Mouse (Mus musculus) midbrain, postnatal 0 days (tissue): ENCODE measurements around the gene Tspan32. TPM values are rescaled to one million over a fixed set of nuclear protein-coding genes. Genes with fewer than 3 reads are reported as not detected.
A peak's percentile ranks its signal among the peaks of the same experiment; 100 is the strongest.

Experiments used
- ATAC-seq: fragments of 200-750 bp; cut with Nextera tagmentation; 2 replicates; pipeline ENCODE4 v1.8.0; 2017; ENCODE audit warnings: moderate number of reproducible peaks, mild to moderate bottlenecking, moderate TSS enrichment, moderate library complexity; ENCODE audit not compliant: low FRiP score
- DNase-seq: peaks from one replicate; pipeline ENCODE4 v3.0.0-alpha.2; 2015; ENCODE audit warnings: low spot score
- H3K27ac ChIP-seq: fragments of 300-500 bp; sonication (generic); 2 replicates; pipeline ENCODE4 v1.5.1; 2014; ENCODE audit warnings: low read depth, mild to moderate bottlenecking, low read length, mixed read lengths
- H3K27me3 ChIP-seq: fragments of 300-500 bp; sonication (generic); 2 replicates; pipeline ENCODE4 v1.6.1; 2014; ENCODE audit warnings: low read length, control low read depth, mixed read lengths; ENCODE audit not compliant: insufficient read depth
- H3K36me3 ChIP-seq: fragments of 300-500 bp; sonication (generic); 2 replicates; pipeline ENCODE4 v1.6.1; 2014; ENCODE audit warnings: low read length, control low read depth, mixed read lengths; ENCODE audit not compliant: insufficient read depth
- H3K4me1 ChIP-seq: fragments of 300-500 bp; sonication (generic); 2 replicates; pipeline ENCODE4 v1.6.1; 2014; ENCODE audit warnings: mild to moderate bottlenecking, control low read depth, antibody characterized with exemption, low read length, mixed read lengths; ENCODE audit not compliant: insufficient read depth
- H3K4me2 ChIP-seq: fragments of 300-500 bp; sonication (generic); 2 replicates; pipeline ENCODE4 v1.6.1; 2014; ENCODE audit warnings: low read depth, mild to moderate bottlenecking, low read length, mixed read lengths; ENCODE audit not compliant: poor library complexity, severe bottlenecking
- H3K4me3 ChIP-seq: fragments of 300-500 bp; sonication (generic); 2 replicates; pipeline ENCODE4 v1.5.1; 2014; ENCODE audit warnings: low read depth, mild to moderate bottlenecking, low read length, moderate library complexity
- H3K9ac ChIP-seq: fragments of 300-500 bp; sonication (generic); replicated peaks from 2 replicates; pipeline ENCODE4 v1.6.1; 2014; ENCODE audit warnings: mild to moderate bottlenecking, low read length, moderate library complexity, mixed read lengths; ENCODE audit not compliant: poor library complexity, severe bottlenecking
- H3K9me3 ChIP-seq: fragments of 300-500 bp; sonication (generic); 2 replicates; pipeline ENCODE4 v1.6.1; 2016; ENCODE audit warnings: low read length, control low read depth
- CTCF ChIP-seq: IDR thresholded peaks from 2 replicates; pipeline ENCODE4 v1.5.1; 2016; ENCODE audit warnings: antibody characterized with exemption, mild to moderate bottlenecking
- WGBS: fragments of 180-500 bp; shearing (Covaris S2); extraction: QIAGEN DNeasy Blood & Tissue Kit; methylation state at CpG from one replicate; pipeline ENCODE4 v1.1.7; 2014; 5-methylcytosine and 5-hydroxymethylcytosine counted together
- polyA plus RNA-seq: library from polyadenylated mRNA; unstranded; fragments of >200 nt; fragmentation: Nextera tagmentation; extraction: Ambion mirVana; gene quantifications from 2 replicates; pipeline ENCODE4 v1.2.1, GENCODE M21; 2015
- total RNA-seq: library from RNA; depleted of rRNA; stranded (reverse); fragments of >200 nt; gene quantifications from 2 replicates; pipeline ENCODE4 v1.2.3, GENCODE M21; 2014

Gene Tspan32
- total and polyA plus RNA-seq, 2 experiments from 2014 or later: 0.37 to 0.38 TPM

DNA sequence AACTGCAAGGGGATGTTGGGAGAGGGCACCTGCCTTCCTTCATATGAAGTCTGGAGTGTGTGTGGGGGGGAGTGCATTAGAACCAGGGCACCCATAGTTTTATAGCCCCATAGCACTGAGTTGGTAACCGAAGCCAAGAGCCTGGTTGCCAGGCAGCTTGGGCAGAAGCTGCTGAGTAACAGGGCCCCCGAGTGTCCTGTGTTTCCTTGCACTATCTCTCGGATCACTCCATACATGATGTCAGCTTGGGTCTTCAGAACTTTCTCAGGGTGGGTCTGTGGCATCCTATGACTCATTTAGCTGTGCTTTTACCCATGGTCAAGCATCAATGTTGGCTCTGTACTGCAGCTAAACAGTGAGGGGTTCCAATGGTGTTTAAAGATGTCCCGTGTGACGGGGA is 52.2 kb downstream of the Tspan32 start:
- Histone ChIP-seq H3K9me3 (no peaks in the 10 kb centered on the region), H3K4me2 (no peak overlapping the region), H3K9ac (no peak overlapping the region), H3K27me3 (no peaks in the 10 kb centered on the region), H3K27ac (no peak overlapping the region), H3K4me1 (peaks cover 24% of the 10 kb centered on the region), H3K36me3 (no peaks in the 10 kb centered on the region; the same call in 1 of the 2 replicates), H3K4me3 (no peak overlapping the region)
- WGBS: 84% methylated on average over 5 of the region's 5 CpGs
- ATAC-seq (no peak), DNase-seq (no peak)
- no peak for TF ChIP-seq CTCF

DNA sequence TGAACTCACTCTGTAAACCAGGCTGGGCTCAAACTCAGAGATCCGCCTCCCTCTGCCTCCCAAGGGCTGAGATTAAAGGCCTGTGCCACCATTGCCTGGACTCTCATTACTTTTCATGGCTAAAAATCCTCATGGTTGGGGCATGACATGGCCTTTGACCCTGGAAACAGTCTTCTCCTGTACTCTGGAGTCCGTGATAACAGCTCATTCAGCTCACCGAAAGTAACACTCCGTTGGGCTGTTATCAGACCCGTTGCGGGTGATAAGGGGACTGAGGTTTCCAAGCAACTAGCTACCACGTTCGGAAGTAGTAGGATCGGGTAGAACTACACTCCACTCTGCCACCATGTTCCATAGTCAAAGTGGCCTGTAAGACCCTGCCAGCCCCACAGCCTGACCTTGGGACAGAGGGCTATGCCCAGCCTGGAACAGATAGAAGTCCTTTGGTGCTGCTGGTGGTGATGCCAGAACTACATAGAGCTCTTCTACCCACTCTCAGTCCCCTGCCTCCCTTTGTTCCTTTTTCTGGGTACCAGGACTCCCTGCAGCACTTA is 52.9 kb downstream of the Tspan32 start:
- no peak for DNase-seq

DNA sequence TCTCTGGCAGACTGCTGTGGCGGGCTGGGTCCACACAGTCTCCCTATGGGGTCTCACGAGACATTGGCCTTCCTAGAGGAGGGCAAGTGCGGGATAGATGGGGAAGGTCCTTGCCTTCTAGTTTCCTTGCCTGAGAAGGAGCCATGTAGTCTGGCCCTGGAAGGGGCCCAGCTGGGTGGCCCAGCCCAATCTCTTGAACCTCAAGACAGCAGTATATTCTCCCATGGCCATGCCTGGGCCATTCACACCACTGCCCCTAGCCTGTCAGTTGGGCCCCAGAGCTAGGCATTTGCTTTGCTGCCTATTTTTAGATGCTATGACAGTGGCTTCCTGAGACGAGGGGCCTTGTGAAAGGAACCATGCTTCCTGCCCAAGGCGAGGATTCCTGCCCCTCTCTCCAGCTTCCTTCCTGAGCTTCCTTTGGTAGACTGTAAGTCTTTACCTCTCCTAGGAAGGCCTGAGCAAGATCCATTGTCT is 53.4 kb downstream of the Tspan32 start:
- Histone ChIP-seq H3K9me3 (no peaks in the 10 kb centered on the region), H3K27me3 (no peaks in the 10 kb centered on the region), H3K4me1 (peaks cover 24% of the 10 kb centered on the region), H3K4me3 (no peak overlapping the region), H3K36me3 (peaks cover 5% of the 10 kb centered on the region; the same call in 1 of the 2 replicates), H3K9ac (no peak overlapping the region), H3K4me2 (no peak overlapping the region), H3K27ac (peak overlapping the region; percentile 27; the same call in 1 of the 2 replicates)
- ATAC-seq (no peak), DNase-seq (no peak)
- WGBS: 79% methylated on average over 5 of the region's 5 CpGs
- TF ChIP-seq CTCF: no peak

More for the DNA sequence above, 52.9 kb downstream of the Tspan32 start:
- Histone ChIP-seq H3K9me3 (no peaks in the 10 kb centered on the region), H3K9ac (no peak overlapping the region), H3K4me2 (no peak overlapping the region), H3K4me1 (peaks cover 24% of the 10 kb centered on the region), H3K36me3 (no peaks in the 10 kb centered on the region; the same call in 1 of the 2 replicates), H3K27ac (no peak overlapping the region), H3K27me3 (no peaks in the 10 kb centered on the region), H3K4me3 (no peak overlapping the region)
- 92% methylated on average over 9 of the region's 9 CpGs for WGBS
- no peak for TF ChIP-seq CTCF
- no peak for ATAC-seq

DNA sequence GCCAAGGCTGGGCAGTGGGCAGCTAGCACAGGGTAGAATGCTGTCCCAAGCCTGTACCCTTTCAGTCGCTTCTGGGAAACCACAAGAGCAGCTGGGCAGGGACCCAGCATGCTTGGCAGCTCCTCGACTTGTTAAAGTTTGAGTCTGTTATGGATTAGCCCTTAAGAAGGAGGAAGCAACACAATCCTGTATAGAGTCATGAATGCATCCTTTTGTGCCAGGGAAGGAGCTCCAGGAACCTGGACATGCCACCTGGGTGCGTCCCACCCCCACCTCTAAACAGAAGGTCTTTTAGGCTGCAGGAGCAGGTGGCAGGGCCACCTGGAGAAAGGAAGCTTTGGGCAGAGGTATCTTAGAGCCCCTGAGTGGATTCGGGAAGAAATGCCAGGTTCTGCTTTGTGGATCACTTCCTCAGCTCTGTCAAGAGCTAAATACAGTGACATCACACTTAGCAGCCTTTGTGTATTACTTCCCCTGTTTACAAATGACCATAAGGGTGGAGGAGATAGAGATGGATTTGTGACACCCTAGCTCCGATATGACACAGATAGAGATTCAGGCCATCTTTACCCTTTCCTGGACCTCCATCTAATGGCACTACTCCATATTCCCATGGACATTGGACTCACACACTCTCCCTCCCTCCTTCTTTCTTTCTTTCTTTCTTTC is 54.5 kb downstream of the Tspan32 start:
- peak; percentile 74 for DNase-seq
- peaks cover 15% of the 10 kb centered on the region for H3K36me3 ChIP-seq
- no peaks in the 10 kb centered on the region for H3K9me3 ChIP-seq
- peak overlapping the region; percentile 27; the same call in 1 of the 2 replicates for H3K27ac ChIP-seq
- no peak for ATAC-seq
- H3K27me3 ChIP-seq: no peaks in the 10 kb centered on the region
- no peak overlapping the region for H3K4me2 ChIP-seq
- TF ChIP-seq CTCF: no peak
- peaks cover 19% of the 10 kb centered on the region for H3K4me1 ChIP-seq
- H3K4me3 ChIP-seq: no peak overlapping the region
- WGBS: 69% methylated on average over 5 of the region's 5 CpGs
- H3K9ac ChIP-seq: no peak overlapping the region

DNA sequence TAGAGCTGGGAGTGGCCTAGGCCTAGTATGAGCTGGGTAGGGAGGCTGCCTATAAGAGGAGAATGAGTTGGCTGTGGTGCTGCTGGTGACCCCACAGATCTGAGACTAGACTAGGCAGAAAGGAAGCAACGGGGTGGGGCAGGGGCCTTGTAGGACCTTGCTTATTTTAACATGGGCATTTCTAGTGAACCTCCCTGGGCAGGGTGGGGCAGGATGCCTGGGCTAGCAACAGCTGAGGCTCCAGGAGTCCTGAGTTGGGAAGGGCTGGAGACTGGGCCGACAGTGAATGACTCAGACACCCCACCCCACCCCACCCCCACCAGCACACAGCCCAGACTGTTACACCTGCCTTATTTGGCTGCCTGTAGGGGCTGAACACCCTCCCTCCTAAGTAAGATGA is 57.9 kb downstream of the Tspan32 start:
- Histone ChIP-seq H3K27ac (no peak overlapping the region), H3K9ac (no peak overlapping the region), H3K36me3 (peaks cover 42% of the 10 kb centered on the region), H3K4me1 (peaks cover 4% of the 10 kb centered on the region; the same call in 1 of the 2 replicates), H3K9me3 (no peaks in the 10 kb centered on the region), H3K4me3 (no peak overlapping the region), H3K27me3 (no peaks in the 10 kb centered on the region), H3K4me2 (no peak overlapping the region)
- TF ChIP-seq CTCF: no peak
- ATAC-seq (no peak), DNase-seq (no peak)
- 75% methylated on average over 2 of the region's 2 CpGs for WGBS

DNA sequence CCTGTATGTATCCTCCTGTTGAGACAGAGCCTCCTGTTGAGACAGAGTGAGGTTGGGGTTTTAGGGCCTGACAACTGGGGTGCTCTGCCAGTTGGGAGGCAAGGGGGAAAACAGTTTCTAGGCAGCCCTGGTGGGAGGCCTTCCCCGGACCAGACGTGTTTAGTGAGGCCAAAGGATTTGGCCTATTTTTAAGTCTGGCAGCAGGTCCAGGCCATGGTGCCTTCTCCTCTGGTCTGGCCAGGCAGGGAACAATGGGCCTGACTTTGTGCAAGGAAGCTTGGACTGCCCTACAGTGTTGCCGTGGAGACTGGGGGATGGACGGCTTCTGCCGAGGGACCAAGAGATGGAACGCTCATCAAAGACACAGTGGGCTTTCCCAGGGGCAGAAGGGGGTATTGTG is 59.4 kb downstream of the Tspan32 start:
- Histone ChIP-seq H3K4me1 (no peaks in the 10 kb centered on the region; the same call in 1 of the 2 replicates), H3K4me2 (no peak overlapping the region), H3K4me3 (no peak overlapping the region), H3K9ac (no peak overlapping the region), H3K36me3 (peaks cover 44% of the 10 kb centered on the region), H3K9me3 (no peaks in the 10 kb centered on the region), H3K27ac (no peak overlapping the region), H3K27me3 (no peaks in the 10 kb centered on the region)
- 33% methylated on average over 6 of the region's 6 CpGs for WGBS
- no peak for ATAC-seq
- DNase-seq: peak; percentile 78
- TF ChIP-seq CTCF: no peak
